Mouse (Mus musculus) testis, adult 2 months (tissue): ENCODE data around the gene Hoxd3. TPM values are rescaled to one million over a fixed set of nuclear protein-coding genes. Genes with fewer than 3 reads are reported as not detected.

ENCODE experiments used
- H3K27ac ChIP-seq: fragments of 200-500 bp; 2 replicates; pipeline ENCODE4 v1.5.1; 2012; ENCODE audit warnings: low read depth, low read length; ENCODE audit not compliant: control insufficient read depth, insufficient read depth
- H3K27me3 ChIP-seq: fragments of 200-500 bp; 2 replicates; pipeline ENCODE4 v1.6.1; 2012; ENCODE audit warnings: mild to moderate bottlenecking, low read length, moderate library complexity; ENCODE audit not compliant: control insufficient read depth, insufficient read depth
- H3K36me3 ChIP-seq: fragments of 200-500 bp; 2 replicates; pipeline ENCODE4 v1.6.1; 2012; ENCODE audit warnings: mild to moderate bottlenecking, low read length; ENCODE audit not compliant: control insufficient read depth, insufficient read depth
- H3K4me1 ChIP-seq: fragments of 200-500 bp; 2 replicates; pipeline ENCODE4 v1.6.1; 2012; ENCODE audit warnings: low read length; ENCODE audit not compliant: control insufficient read depth, insufficient read depth
- H3K4me3 ChIP-seq: fragments of 200-500 bp; 2 replicates; pipeline ENCODE4 v1.5.1; 2012; ENCODE audit warnings: low read depth, mild to moderate bottlenecking, low read length, moderate library complexity, mixed read lengths; ENCODE audit not compliant: control insufficient read depth
- CTCF ChIP-seq: fragments of 200-500 bp; IDR thresholded peaks from 2 replicates; pipeline ENCODE4 v1.5.1; 2012; ENCODE audit warnings: low read depth, mild to moderate bottlenecking, inconsistent platforms, low read length, moderate library complexity; ENCODE audit not compliant: control insufficient read depth, insufficient read depth, insufficient replicate concordance
- POLR2A ChIP-seq: fragments of 200-500 bp; IDR thresholded peaks from 2 replicates; pipeline ENCODE4 v1.6.1; 2012; ENCODE audit warnings: low read depth, mild to moderate bottlenecking, inconsistent platforms, low read length, moderate library complexity; ENCODE audit not compliant: control insufficient read depth
- polyA plus RNA-seq: library from polyadenylated mRNA; depleted of rRNA; stranded (reverse); fragments of >200 nt; gene quantifications from 2 replicates; pipeline ENCODE4 v1.2.3, GENCODE M21; 2012; rRNA removed

Gene Hoxd3
- polyA plus RNA-seq, 1 experiment: 0.48 TPM

DNA sequence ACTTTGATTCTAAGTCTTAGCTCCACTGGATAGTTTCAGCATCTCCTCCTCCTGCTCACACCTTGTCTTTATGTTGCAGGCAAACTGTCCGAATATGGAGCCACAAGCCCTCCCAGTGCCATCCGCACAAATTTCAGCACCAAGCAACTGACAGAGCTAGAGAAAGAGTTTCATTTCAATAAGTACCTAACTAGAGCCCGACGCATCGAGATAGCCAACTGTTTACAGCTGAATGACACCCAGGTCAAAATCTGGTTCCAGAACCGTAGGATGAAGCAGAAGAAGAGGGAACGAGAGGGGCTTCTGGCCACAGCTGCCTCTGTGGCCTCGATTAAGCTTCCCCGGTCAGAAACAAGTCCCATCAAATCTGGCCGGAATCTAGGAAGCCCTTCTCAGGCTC is 52.2 kb downstream of the Hoxd3 start:
- Histone ChIP-seq H3K36me3 (no peaks in the 10 kb centered on the region), H3K4me3 (no peak overlapping the region), H3K27ac (no peak overlapping the region), H3K4me1 (peaks cover 13% of the 10 kb centered on the region), H3K27me3 (no peaks in the 10 kb centered on the region)
- no peak for TF ChIP-seq POLR2A
- no peak for TF ChIP-seq CTCF

DNA sequence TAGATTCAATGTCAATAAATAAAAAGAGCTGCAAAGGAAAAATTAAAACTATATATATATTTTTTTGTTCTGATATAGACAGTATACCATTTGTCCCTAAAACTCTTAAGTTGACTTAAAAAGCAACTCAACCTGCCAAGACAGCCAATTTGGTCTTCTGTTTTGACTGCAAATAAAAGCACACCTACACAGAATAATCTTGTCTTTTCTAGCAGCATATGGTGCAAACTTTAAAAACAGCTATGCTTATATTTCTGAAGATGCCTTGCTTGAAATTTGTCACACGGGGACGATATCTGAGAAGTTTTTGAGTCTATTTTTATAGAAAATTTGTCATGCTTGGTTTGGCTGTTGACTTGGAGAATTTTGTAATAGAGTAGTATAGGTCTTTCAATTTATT is 62.6 kb downstream of the Hoxd3 start:
- Histone ChIP-seq H3K27me3 (no peaks in the 10 kb centered on the region), H3K27ac (no peak overlapping the region), H3K4me1 (no peaks in the 10 kb centered on the region), H3K36me3 (no peaks in the 10 kb centered on the region), H3K4me3 (no peak overlapping the region)
- no peak for TF ChIP-seq POLR2A
- TF ChIP-seq CTCF: no peak

DNA sequence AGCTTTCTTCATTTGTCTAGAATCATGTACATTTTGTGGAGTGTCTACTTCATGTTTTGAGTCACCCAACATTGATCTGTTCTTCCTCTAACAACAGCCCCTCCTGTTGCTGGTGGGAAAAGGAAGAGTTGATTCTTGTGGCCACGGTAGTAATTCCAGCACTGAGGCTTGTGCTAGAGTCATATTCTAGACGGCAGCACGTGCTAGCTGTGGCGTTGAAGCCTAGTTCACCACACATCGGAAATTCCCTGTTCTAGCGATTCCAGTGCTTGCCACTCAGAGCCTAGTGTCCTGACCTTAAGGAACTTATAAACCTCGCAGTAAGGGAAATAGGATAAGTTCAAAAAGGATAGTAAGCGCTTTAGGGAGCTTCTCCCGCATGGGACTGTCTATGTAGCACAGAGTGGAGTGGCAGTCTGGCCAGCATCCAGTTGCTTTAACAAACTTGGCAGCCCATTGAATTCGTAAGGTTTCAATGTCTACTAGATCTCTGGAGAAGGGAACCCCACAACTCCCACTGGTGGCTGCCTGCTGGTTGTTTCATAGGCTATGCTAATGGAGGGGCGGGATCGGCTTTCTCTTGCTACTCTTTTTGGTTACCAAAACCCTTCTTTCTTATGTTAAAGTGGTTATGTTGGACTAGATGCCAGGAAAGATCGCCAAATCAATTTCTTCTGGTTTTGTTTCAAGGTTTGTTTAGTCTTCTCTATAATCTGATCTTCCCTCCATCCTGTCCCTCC is 66.0 kb downstream of the Hoxd3 start:
- H3K4me3 ChIP-seq: no peak overlapping the region
- H3K27me3 ChIP-seq: no peaks in the 10 kb centered on the region
- TF ChIP-seq CTCF (no peak), POLR2A (no peak)
- no peak overlapping the region for H3K27ac ChIP-seq
- no peaks in the 10 kb centered on the region for H3K36me3 ChIP-seq
- no peaks in the 10 kb centered on the region for H3K4me1 ChIP-seq

DNA sequence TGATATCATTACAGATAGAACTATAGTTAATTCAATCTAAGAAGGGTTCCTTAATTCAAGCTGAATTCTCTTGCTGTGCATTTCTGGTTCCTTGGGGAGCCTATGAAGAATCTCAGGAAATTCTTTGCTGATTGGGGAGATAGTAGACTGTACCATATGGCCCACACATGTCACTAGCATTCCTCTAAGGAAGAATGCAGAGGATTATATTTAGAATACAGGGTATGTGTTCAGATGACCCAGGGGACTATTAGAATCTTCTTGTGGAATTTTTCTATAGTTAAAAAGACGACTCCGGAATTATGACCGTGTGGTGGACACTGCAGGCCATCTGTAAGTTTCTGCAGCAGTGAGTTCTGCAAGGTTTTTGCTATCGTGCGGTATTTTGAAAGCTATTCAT is 69.7 kb downstream of the Hoxd3 start:
- no peak overlapping the region for H3K4me3 ChIP-seq
- H3K27me3 ChIP-seq: no peaks in the 10 kb centered on the region
- no peak overlapping the region for H3K27ac ChIP-seq
- H3K4me1 ChIP-seq: peaks cover 3% of the 10 kb centered on the region; the same call in 1 of the 2 replicates
- no peaks in the 10 kb centered on the region for H3K36me3 ChIP-seq
- no peak for TF ChIP-seq CTCF
- no peak for TF ChIP-seq POLR2A

DNA sequence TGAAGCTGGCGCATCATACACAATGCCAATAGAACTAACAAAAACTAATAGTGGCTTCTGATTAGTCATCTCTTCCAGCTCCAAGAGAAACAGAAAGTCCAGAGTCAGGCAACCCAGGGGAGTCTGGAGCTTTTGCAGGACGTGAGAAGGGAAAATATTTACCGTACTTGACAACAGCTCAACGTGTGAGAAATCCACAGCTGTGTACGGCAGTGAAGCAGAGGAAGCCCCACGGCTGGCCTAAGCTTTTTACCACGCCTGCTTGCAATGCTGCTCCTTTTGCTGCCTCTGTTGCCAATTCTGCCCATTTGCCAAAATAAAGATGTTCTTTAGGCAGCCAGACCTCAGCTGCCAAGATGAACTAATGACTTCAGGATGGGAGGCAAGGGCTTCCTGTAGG is 83.8 kb downstream of the Hoxd3 start:
- H3K36me3 ChIP-seq: no peaks in the 10 kb centered on the region

More for the DNA sequence above, 83.8 kb downstream of the Hoxd3 start:
- TF ChIP-seq CTCF (no peak), POLR2A (no peak)
- Histone ChIP-seq H3K4me1 (no peaks in the 10 kb centered on the region), H3K4me3 (no peak overlapping the region), H3K27ac (no peak overlapping the region), H3K27me3 (no peaks in the 10 kb centered on the region)

Other genes starting within 250 kb of the Hoxd3 start
- gene Lnpk, start 132.5 kb upstream of the Hoxd3 start, polyA plus RNA-seq: 49.5 and 56.1 TPM in 2 replicates
- 0.02 TPM in 2 replicates for gene Evx2, start 52.4 kb upstream of the Hoxd3 start, polyA plus RNA-seq
- gene Hoxd13, start 43.6 kb upstream of the Hoxd3 start, polyA plus RNA-seq: 0.11 TPM in 1 of 2 replicates, not detected in the other
- gene Hoxd12, start 36.9 kb upstream of the Hoxd3 start, polyA plus RNA-seq: 0.05 TPM in 1 of 2 replicates, not detected in the other
- 0.23 TPM in 1 of 2 replicates, not detected in the other for gene Hoxd11, start 32.4 kb upstream of the Hoxd3 start, polyA plus RNA-seq
- gene Hoxd10, start 20.0 kb upstream of the Hoxd3 start, polyA plus RNA-seq: 0.73 and 0.81 TPM in 2 replicates
- 1.8 and 2.0 TPM in 2 replicates for gene Hoxd9, start 14.2 kb upstream of the Hoxd3 start, polyA plus RNA-seq
- 23.1 and 23.6 TPM in 2 replicates for gene Hoxd8, start 7.3 kb upstream of the Hoxd3 start, polyA plus RNA-seq
- gene Hoxd4, start within 50 bp of the Hoxd3 start, polyA plus RNA-seq: 3.3 and 5.3 TPM in 2 replicates
- 0.46 and 1.2 TPM in 2 replicates for gene Gm28230, start 14.8 kb downstream of the Hoxd3 start, polyA plus RNA-seq
- not detected in 2 replicates for gene Hoxd1, start 51.1 kb downstream of the Hoxd3 start, polyA plus RNA-seq
- gene Mtx2, start 113.9 kb downstream of the Hoxd3 start, polyA plus RNA-seq: 33.0 and 36.8 TPM in 2 replicates